Mouse (Mus musculus): ENCODE results near the gene Vat1l.

Vat1l gene

GRCm38 (mm10) chr8:114344789-114345188 is 139.4 kb downstream of the Vat1l start:
- Histone ChIP-seq H3K4me1 (replicated peaks; ENCODE audit: low read depth, low read length) (no peaks in the 10 kb centered on the region), H3K4me3 (replicated peaks; ENCODE audit: low read length) (no peak overlapping the region), H3K27me3 (ENCODE audit: insufficient read depth, low read length) (0 out of 2 replicates have a peak, but pooled peaks cover 3% of the 10 kb centered on the region), H3K9me3 (ENCODE audit: low read length) (no peaks in the 10 kb centered on the region), H3K36me3 (ENCODE audit: insufficient read depth, low read length) (no peaks in the 10 kb centered on the region)
- TF ChIP-seq CTCF (conservative IDR thresholded peaks at IDR 0.05; ENCODE audit: low read length) (no peak), NANOG (IDR thresholded peaks at IDR 0.05; ENCODE audit: borderline replicate concordance, low read length) (no peak), POU5F1 (IDR thresholded peaks at IDR 0.05; ENCODE audit: borderline replicate concordance, low read length) (no peak)

DNA sequence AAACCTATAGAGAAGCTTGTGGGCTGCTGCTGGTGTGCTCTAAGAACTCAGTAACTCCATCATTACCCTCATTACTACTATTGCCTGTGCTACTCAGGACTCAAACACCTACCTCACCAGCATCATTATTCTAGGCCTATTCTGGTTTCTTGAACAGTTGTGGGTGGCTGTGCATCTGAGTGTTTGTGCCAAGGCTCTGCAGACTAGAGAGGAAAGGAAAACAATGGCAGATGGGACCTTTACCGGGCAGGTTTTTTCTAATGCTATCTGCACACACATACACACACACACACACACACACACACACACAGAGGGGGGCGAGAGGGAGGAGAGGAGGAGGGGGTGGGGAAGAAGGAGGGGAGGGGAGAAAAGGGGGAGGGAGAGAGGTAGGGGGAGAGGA is 140.6 kb downstream of the Vat1l start:
- no peak for TF ChIP-seq CTCF (conservative IDR thresholded peaks at IDR 0.05; ENCODE audit: low read length)
- H3K9me3 ChIP-seq (ENCODE audit: low read length): no peaks in the 10 kb centered on the region
- no peak overlapping the region for H3K4me3 ChIP-seq (replicated peaks; ENCODE audit: low read length)

DNA sequence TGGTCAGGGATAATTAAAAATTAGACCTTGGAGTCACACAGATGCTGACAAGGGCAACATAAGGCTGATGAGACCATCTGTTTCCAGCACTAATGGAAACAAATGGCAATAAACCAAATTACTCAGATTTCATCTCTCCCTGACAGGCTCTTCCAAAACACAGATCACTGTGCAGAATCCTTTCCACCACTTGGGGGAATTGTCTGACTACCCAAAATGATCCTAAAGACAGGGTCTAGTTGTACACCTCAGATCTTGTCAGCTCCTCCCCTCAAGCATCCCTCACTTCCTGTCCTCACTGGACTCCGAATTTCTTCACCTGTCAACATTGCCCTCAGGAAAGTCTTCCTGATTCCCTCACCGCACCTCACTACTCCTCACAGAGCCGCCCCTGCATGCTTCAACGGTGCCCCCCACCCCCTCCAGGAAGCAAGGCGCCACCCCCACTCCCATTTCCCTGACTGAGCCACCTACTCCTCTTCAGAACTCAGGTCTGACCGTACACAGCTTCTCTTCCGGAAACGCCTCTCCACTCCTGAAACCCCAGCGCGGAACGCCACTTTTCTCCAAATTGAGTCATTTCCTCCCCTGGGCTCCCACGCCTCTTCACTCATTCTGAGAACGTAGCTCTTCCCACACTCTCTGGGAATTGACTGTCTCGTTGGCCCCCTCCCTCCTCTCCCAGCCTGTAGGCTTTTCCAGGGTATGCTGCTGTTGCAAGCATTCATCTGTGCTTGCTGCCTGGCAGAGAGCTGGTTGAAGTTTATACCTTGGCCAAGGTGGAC is 146.4 kb downstream of the Vat1l start:
- Histone ChIP-seq H3K4me1 (replicated peaks; ENCODE audit: low read depth, low read length) (peaks cover 9% of the 10 kb centered on the region), H3K4me3 (replicated peaks; ENCODE audit: low read length) (0 out of 2 replicates have a peak overlapping the region, but pooled peaks have one; percentile 1), H3K27me3 (ENCODE audit: insufficient read depth, low read length) (no peaks in the 10 kb centered on the region), H3K36me3 (ENCODE audit: insufficient read depth, low read length) (no peaks in the 10 kb centered on the region), H3K9me3 (ENCODE audit: low read length) (no peaks in the 10 kb centered on the region)
- TF ChIP-seq CTCF (conservative IDR thresholded peaks at IDR 0.05; ENCODE audit: low read length): no peak
- TF ChIP-seq NANOG (IDR thresholded peaks at IDR 0.05; ENCODE audit: borderline replicate concordance, low read length): no peak
- TF ChIP-seq POU5F1 (IDR thresholded peaks at IDR 0.05; ENCODE audit: borderline replicate concordance, low read length): no peak

More for the DNA sequence above, 140.6 kb downstream of the Vat1l start:
- Histone ChIP-seq H3K27me3 (ENCODE audit: insufficient read depth, low read length) (0 out of 2 replicates have a peak, but pooled peaks cover 2% of the 10 kb centered on the region), H3K36me3 (ENCODE audit: insufficient read depth, low read length) (no peaks in the 10 kb centered on the region), H3K4me1 (replicated peaks; ENCODE audit: low read depth, low read length) (no peaks in the 10 kb centered on the region)

DNA sequence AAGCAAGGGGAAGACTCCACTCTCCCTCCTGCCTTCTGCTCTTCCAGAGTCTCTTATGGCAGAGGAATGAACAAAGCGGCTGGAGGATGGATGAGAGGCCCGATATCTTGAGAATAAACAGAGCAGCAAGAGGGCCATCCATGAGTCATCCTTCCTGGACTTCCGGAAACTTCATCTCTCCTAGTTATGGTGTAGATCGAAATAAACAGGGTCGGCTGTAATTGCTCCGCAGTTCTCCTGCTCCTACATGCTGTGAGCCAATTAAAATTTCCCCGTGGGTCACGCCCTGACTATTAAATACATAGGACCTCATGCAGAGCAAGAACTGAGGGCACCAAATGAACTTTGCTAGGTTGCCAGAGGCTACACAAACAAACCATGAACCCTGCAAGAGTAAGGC is 155.1 kb downstream of the Vat1l start:
- Histone ChIP-seq H3K27me3 (ENCODE audit: insufficient read depth, low read length) (peaks cover 10% of the 10 kb centered on the region), H3K4me3 (replicated peaks; ENCODE audit: low read length) (no peak overlapping the region), H3K36me3 (ENCODE audit: insufficient read depth, low read length) (no peaks in the 10 kb centered on the region), H3K4me1 (replicated peaks; ENCODE audit: low read depth, low read length) (no peaks in the 10 kb centered on the region), H3K9me3 (ENCODE audit: low read length) (no peaks in the 10 kb centered on the region)
- no peak for TF ChIP-seq NANOG (IDR thresholded peaks at IDR 0.05; ENCODE audit: borderline replicate concordance, low read length)
- no peak for TF ChIP-seq POU5F1 (IDR thresholded peaks at IDR 0.05; ENCODE audit: borderline replicate concordance, low read length)
- TF ChIP-seq CTCF (conservative IDR thresholded peaks at IDR 0.05; ENCODE audit: low read length): no peak

DNA sequence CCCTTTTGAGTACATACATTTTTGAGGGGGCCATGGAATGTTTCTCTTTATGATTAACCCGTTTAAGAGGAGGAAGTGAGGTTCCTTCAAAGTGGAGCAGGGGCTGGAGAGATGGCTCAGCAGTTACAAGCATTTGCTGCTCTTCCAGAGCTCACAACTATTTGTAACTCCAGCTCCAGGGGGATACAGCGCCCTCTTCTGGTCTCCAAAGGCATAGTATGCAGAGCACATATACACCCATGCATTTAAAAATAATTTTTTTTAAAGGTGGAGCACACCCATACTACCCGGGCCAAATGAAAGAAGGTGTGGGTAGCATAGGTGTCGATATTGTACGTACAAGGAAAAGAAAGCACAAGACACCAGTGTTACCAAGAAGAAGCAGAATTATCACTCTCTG is 157.8 kb downstream of the Vat1l start:
- no peaks in the 10 kb centered on the region for H3K9me3 ChIP-seq (ENCODE audit: low read length)
- no peak for TF ChIP-seq POU5F1 (IDR thresholded peaks at IDR 0.05; ENCODE audit: borderline replicate concordance, low read length)
- peak; percentile 66 for TF ChIP-seq CTCF (conservative IDR thresholded peaks at IDR 0.05; ENCODE audit: low read length)
- no peak for TF ChIP-seq NANOG (IDR thresholded peaks at IDR 0.05; ENCODE audit: borderline replicate concordance, low read length)
- H3K27me3 ChIP-seq (ENCODE audit: insufficient read depth, low read length): peaks cover 10% of the 10 kb centered on the region
- no peak overlapping the region for H3K4me3 ChIP-seq (replicated peaks; ENCODE audit: low read length)
- no peaks in the 10 kb centered on the region for H3K36me3 ChIP-seq (ENCODE audit: insufficient read depth, low read length)
- no peaks in the 10 kb centered on the region for H3K4me1 ChIP-seq (replicated peaks; ENCODE audit: low read depth, low read length)

DNA sequence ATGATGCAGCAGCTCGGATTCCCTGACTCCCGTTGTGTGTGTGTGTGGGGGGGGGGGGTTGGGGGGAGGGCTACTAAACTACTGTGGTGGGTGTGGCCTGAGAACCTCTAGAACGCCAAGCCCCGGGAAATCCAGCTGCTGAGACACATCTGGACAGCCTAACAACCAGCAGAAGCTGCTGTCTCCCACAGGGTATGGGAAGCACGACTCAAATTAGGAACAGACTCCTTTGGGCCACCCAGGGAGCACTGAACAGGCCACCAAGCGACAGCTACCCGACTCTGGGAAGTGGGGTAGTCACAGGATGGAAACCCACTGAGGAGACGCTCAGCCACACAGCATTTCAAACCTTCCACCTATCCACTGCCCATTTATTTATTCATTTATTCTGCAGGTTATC is 158.2 kb downstream of the Vat1l start:
- Histone ChIP-seq H3K36me3 (ENCODE audit: insufficient read depth, low read length) (no peaks in the 10 kb centered on the region), H3K4me1 (replicated peaks; ENCODE audit: low read depth, low read length) (no peaks in the 10 kb centered on the region), H3K27me3 (ENCODE audit: insufficient read depth, low read length) (peaks cover 10% of the 10 kb centered on the region), H3K9me3 (ENCODE audit: low read length) (no peaks in the 10 kb centered on the region), H3K4me3 (replicated peaks; ENCODE audit: low read length) (no peak overlapping the region)
- TF ChIP-seq CTCF (conservative IDR thresholded peaks at IDR 0.05; ENCODE audit: low read length): no peak
- TF ChIP-seq POU5F1 (IDR thresholded peaks at IDR 0.05; ENCODE audit: borderline replicate concordance, low read length): no peak
- no peak for TF ChIP-seq NANOG (IDR thresholded peaks at IDR 0.05; ENCODE audit: borderline replicate concordance, low read length)

DNA sequence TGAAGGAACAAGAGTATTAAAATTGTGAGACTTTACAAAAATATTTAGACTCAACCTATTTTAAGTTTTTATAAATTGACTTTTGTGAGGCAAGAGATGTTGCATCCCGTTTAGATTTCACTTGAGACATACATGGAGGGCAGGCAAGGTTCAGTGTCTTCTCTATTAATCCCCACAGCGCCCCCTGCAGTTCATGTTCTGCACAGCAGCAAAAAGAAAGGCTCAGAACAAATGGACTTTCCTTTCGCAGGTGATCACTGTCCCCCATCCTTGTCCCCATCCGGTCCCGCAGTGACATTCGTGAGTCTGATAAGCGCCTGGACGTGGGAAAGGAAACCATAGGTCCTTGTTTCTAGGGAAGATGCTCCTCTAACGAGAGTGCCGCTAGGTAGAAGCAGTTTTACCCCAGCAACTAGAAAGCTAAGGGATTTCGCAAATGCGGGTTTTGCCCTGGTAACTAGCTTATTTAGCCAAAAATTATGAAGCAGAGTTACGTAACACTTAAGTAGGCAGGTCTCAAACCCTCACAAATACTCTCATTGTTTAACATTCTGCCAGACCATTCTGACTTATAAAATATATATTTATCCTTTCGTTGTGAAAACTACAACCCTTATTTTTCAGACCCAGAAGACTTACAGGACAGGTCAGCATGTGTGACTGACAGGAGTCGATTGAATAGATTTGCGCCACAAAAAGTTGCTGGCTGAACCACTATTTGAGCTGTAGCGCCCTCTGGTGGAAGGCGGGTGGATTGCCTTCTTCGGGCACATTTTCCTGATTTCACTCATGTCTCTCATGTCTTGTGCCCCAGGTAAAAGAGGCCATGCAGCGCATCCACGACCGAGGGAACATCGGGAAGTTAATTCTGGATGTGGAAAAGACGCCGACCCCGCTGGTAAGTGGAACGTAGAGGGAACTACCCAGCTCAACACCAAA is 163.9 kb downstream of the Vat1l start:
- H3K4me3 ChIP-seq (replicated peaks; ENCODE audit: low read length): peak overlapping the region; percentile 27; the same call in 1 of the 2 replicates
- H3K9me3 ChIP-seq (ENCODE audit: low read length): no peaks in the 10 kb centered on the region
- H3K36me3 ChIP-seq (ENCODE audit: insufficient read depth, low read length): no peaks in the 10 kb centered on the region
- peaks cover 4% of the 10 kb centered on the region; the same call in 1 of the 2 replicates for H3K4me1 ChIP-seq (replicated peaks; ENCODE audit: low read depth, low read length)
- no peak for TF ChIP-seq POU5F1 (IDR thresholded peaks at IDR 0.05; ENCODE audit: borderline replicate concordance, low read length)
- TF ChIP-seq CTCF (conservative IDR thresholded peaks at IDR 0.05; ENCODE audit: low read length): peak; percentile 90
- TF ChIP-seq NANOG (IDR thresholded peaks at IDR 0.05; ENCODE audit: borderline replicate concordance, low read length): no peak
- peaks cover 14% of the 10 kb centered on the region; the same call in 1 of the 2 replicates for H3K27me3 ChIP-seq (ENCODE audit: insufficient read depth, low read length)

GRCm38 (mm10) chr8:114374390-114374789 is 169.0 kb downstream of the Vat1l start:
- Histone ChIP-seq H3K9me3 (ENCODE audit: low read length) (no peaks in the 10 kb centered on the region), H3K4me1 (replicated peaks; ENCODE audit: low read depth, low read length) (0 out of 2 replicates have a peak, but pooled peaks cover under 1% of the 10 kb centered on the region), H3K36me3 (ENCODE audit: insufficient read depth, low read length) (no peaks in the 10 kb centered on the region), H3K27me3 (ENCODE audit: insufficient read depth, low read length) (peaks cover 14% of the 10 kb centered on the region; the same call in 1 of the 2 replicates), H3K4me3 (replicated peaks; ENCODE audit: low read length) (no peak overlapping the region)
- TF ChIP-seq POU5F1 (IDR thresholded peaks at IDR 0.05; ENCODE audit: borderline replicate concordance, low read length) (no peak), NANOG (IDR thresholded peaks at IDR 0.05; ENCODE audit: borderline replicate concordance, low read length) (no peak), CTCF (conservative IDR thresholded peaks at IDR 0.05; ENCODE audit: low read length) (no peak)
